Mouse (Mus musculus): ENCODE measurements around the gene Ankrd53. TPM values are rescaled to one million over a fixed set of nuclear protein-coding genes. Genes with fewer than 3 reads are reported as not detected.

Ankrd53 gene
- total and polyA plus RNA-seq, 2 experiments from 2014 or later = 0.12 TPM; not detected in 1

GRCm38 (mm10) chr6:83738596-83738995 lies 23.8 kb upstream of the Ankrd53 start:
- no peaks in the 10 kb centered on the region for H3K36me3 ChIP-seq (ENCODE audit: insufficient read depth, low read length)
- no peak for ATAC-seq (ENCODE audit: low FRiP score)
- no peak overlapping the region for H3K9ac ChIP-seq (replicated peaks; ENCODE audit: low read length, poor library complexity, severe bottlenecking)
- H3K27ac ChIP-seq (ENCODE audit: low read depth, low read length) = no peak overlapping the region
- no peaks in the 10 kb centered on the region for H3K27me3 ChIP-seq (ENCODE audit: insufficient read depth, low read length)
- no peak for TF ChIP-seq CTCF (IDR thresholded peaks at IDR 0.05)
- WGBS = 81% methylated on average over 6 of the region's 6 CpGs
- H3K4me3 ChIP-seq (ENCODE audit: low read depth, low read length) = no peak overlapping the region
- no peaks in the 10 kb centered on the region for H3K4me1 ChIP-seq (ENCODE audit: insufficient read depth, low read length)
- no peaks in the 10 kb centered on the region for H3K9me3 ChIP-seq (ENCODE audit: low read length)
- no peak overlapping the region for H3K4me2 ChIP-seq (ENCODE audit: low read depth, low read length, poor library complexity, severe bottlenecking)
- DNase-seq (ENCODE audit: low spot score) = no peak

DNA sequence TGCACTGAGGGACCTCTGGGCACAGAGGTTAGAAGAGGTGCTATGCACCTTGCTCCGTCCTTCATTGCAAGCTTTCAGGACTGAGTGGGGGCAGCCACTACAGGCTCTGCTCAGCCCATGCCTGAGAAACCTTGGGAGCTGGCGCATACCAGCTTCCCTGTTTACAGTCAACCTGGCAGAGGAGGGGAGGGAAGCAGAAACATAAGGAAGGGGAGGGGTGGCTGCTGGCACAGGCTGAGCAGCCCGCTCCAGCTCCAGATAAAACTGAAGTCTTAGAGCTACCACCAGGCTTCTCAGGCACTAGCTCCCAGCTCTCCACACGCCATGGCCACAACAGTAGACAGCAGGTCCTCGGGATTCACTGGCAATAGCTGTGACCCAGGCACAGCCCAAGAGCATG lies 19.7 kb upstream of the Ankrd53 start, which contains the start of gene Atp6v1b1:
Atp6v1b1 (plus strand) TSS at position 230 of the 400 bp plus-strand sequence.
- H3K36me3 ChIP-seq (ENCODE audit: insufficient read depth, low read length) = no peaks in the 10 kb centered on the region
- H3K9me3 ChIP-seq (ENCODE audit: low read length) = no peaks in the 10 kb centered on the region
- H3K4me2 ChIP-seq (ENCODE audit: low read depth, low read length, poor library complexity, severe bottlenecking) = no peak within 1 kb of the TSS
- no peaks in the 10 kb centered on the region for H3K27me3 ChIP-seq (ENCODE audit: insufficient read depth, low read length)
- DNase-seq (ENCODE audit: low spot score) = no peak
- H3K27ac ChIP-seq (ENCODE audit: low read depth, low read length) = no peak within 1 kb of the TSS
- no peak within 1 kb of the TSS for H3K9ac ChIP-seq (replicated peaks; ENCODE audit: low read length, poor library complexity, severe bottlenecking)
- WGBS = 71% methylated on average over 5 of the region's 5 CpGs
- TF ChIP-seq CTCF (IDR thresholded peaks at IDR 0.05) = no peak
- no peak within 1 kb of the TSS for H3K4me3 ChIP-seq (ENCODE audit: low read depth, low read length)
- no peak for ATAC-seq (ENCODE audit: low FRiP score)
- no peaks in the 10 kb centered on the region for H3K4me1 ChIP-seq (ENCODE audit: insufficient read depth, low read length)

- no peaks in the 10 kb centered on the region for H3K27me3 ChIP-seq (ENCODE audit: insufficient read depth, low read length)
- no peaks in the 10 kb centered on the region for H3K9me3 ChIP-seq (ENCODE audit: low read length)
- no peaks in the 10 kb centered on the region for H3K36me3 ChIP-seq (ENCODE audit: insufficient read depth, low read length)
- no peak overlapping the region for H3K4me3 ChIP-seq (ENCODE audit: low read depth, low read length)
- DNase-seq (ENCODE audit: low spot score) = no peak
- ATAC-seq (ENCODE audit: low FRiP score) = no peak
- no peak overlapping the region for H3K4me2 ChIP-seq (ENCODE audit: low read depth, low read length, poor library complexity, severe bottlenecking)
- no peaks in the 10 kb centered on the region for H3K4me1 ChIP-seq (ENCODE audit: insufficient read depth, low read length)
- H3K27ac ChIP-seq (ENCODE audit: low read depth, low read length) = no peak overlapping the region
- 58% methylated on average over 5 of the region's 5 CpGs for WGBS
- no peak overlapping the region for H3K9ac ChIP-seq (replicated peaks; ENCODE audit: low read length, poor library complexity, severe bottlenecking)
- no peak for TF ChIP-seq CTCF (IDR thresholded peaks at IDR 0.05)
Observed at GRCm38 (mm10) chr6:83743212-83743611, 19.2 kb upstream of the Ankrd53 start.

DNA sequence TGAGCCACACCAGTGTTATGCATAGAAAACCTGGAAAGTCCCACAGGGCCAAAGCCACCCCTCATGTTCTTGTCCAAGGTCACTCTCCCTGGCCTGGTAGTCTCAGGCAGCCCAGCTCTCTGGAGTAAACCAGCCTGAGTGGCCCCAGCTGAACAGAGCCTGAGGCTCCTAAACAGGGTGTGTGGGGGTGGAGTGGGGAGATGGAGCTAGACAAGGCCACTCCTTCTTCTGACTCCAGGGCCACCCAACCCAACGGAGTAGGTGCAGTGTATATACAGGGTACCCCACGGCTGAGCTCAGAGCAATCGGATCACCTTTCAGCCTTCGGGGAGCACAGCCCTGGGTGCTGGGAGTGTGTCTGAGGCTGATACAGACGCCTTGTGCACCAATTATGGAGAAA lies 18.3 kb upstream of the Ankrd53 start:
- no peaks in the 10 kb centered on the region for H3K36me3 ChIP-seq (ENCODE audit: insufficient read depth, low read length)
- H3K27me3 ChIP-seq (ENCODE audit: insufficient read depth, low read length) = no peaks in the 10 kb centered on the region
- TF ChIP-seq CTCF (IDR thresholded peaks at IDR 0.05) = no peak
- H3K9me3 ChIP-seq (ENCODE audit: low read length) = no peaks in the 10 kb centered on the region
- no peaks in the 10 kb centered on the region for H3K4me1 ChIP-seq (ENCODE audit: insufficient read depth, low read length)
- WGBS = 71% methylated on average over 5 of the region's 5 CpGs
- H3K4me2 ChIP-seq (ENCODE audit: low read depth, low read length, poor library complexity, severe bottlenecking) = no peak overlapping the region
- no peak overlapping the region for H3K9ac ChIP-seq (replicated peaks; ENCODE audit: low read length, poor library complexity, severe bottlenecking)
- H3K27ac ChIP-seq (ENCODE audit: low read depth, low read length) = no peak overlapping the region
- H3K4me3 ChIP-seq (ENCODE audit: low read depth, low read length) = no peak overlapping the region
- no peak for ATAC-seq (ENCODE audit: low FRiP score)
- no peak for DNase-seq (ENCODE audit: low spot score)

- Histone ChIP-seq H3K4me1 (ENCODE audit: insufficient read depth, low read length) (no peaks in the 10 kb centered on the region), H3K27me3 (ENCODE audit: insufficient read depth, low read length) (no peaks in the 10 kb centered on the region), H3K4me3 (ENCODE audit: low read depth, low read length) (no peak overlapping the region), H3K27ac (ENCODE audit: low read depth, low read length) (no peak overlapping the region), H3K9me3 (ENCODE audit: low read length) (no peaks in the 10 kb centered on the region), H3K9ac (replicated peaks; ENCODE audit: low read length, poor library complexity, severe bottlenecking) (no peak overlapping the region), H3K4me2 (ENCODE audit: low read depth, low read length, poor library complexity, severe bottlenecking) (no peak overlapping the region), H3K36me3 (ENCODE audit: insufficient read depth, low read length) (no peaks in the 10 kb centered on the region)
- no peak for TF ChIP-seq CTCF (IDR thresholded peaks at IDR 0.05)
- WGBS = 71% methylated on average over 5 of the region's 5 CpGs
- DNase-seq (ENCODE audit: low spot score) = no peak
- ATAC-seq (ENCODE audit: low FRiP score) = no peak
Observed at GRCm38 (mm10) chr6:83744557-83744956, 17.9 kb upstream of the Ankrd53 start.

GRCm38 (mm10) chr6:83745466-83745865 lies 17.0 kb upstream of the Ankrd53 start:
- Histone ChIP-seq H3K9ac (replicated peaks; ENCODE audit: low read length, poor library complexity, severe bottlenecking) (no peak overlapping the region), H3K4me3 (ENCODE audit: low read depth, low read length) (no peak overlapping the region), H3K27me3 (ENCODE audit: insufficient read depth, low read length) (no peaks in the 10 kb centered on the region; the same call in 1 of the 2 replicates), H3K9me3 (ENCODE audit: low read length) (no peaks in the 10 kb centered on the region), H3K36me3 (ENCODE audit: insufficient read depth, low read length) (no peaks in the 10 kb centered on the region), H3K4me1 (ENCODE audit: insufficient read depth, low read length) (no peaks in the 10 kb centered on the region), H3K27ac (ENCODE audit: low read depth, low read length) (no peak overlapping the region), H3K4me2 (ENCODE audit: low read depth, low read length, poor library complexity, severe bottlenecking) (no peak overlapping the region)
- DNase-seq (ENCODE audit: low spot score) (no peak), ATAC-seq (ENCODE audit: low FRiP score) (no peak)
- TF ChIP-seq CTCF (IDR thresholded peaks at IDR 0.05) = no peak
- WGBS = 55% methylated on average over 2 of the region's 2 CpGs

All from midbrain, postnatal 0 days (tissue).